Mouse (Mus musculus): ENCODE results near the gene Llcfc1. TPM values are rescaled to one million over a fixed set of nuclear protein-coding genes. Genes with fewer than 3 reads are reported as not detected.

Gene Llcfc1
- polyA plus RNA-seq, 1 experiment from 2014 or later, result 0.57 TPM

- no peak overlapping the region for H3K9ac ChIP-seq (ENCODE audit: low read length)
- 85% methylated on average over 3 of the region's 3 CpGs for WGBS
- no peaks in the 10 kb centered on the region for H3K36me3 ChIP-seq (ENCODE audit: control insufficient read depth, insufficient read depth, low read length)
- H3K4me2 ChIP-seq (ENCODE audit: low read depth, low read length), result no peak overlapping the region
- H3K4me1 ChIP-seq (ENCODE audit: control insufficient read depth, insufficient read depth, low read length), result no peaks in the 10 kb centered on the region
- ATAC-seq (ENCODE audit: insufficient read depth, low FRiP score), result no peak
- H3K4me3 ChIP-seq (replicated peaks; ENCODE audit: low read length), result no peak overlapping the region
- H3K27ac ChIP-seq (ENCODE audit: low read length), result no peak overlapping the region
- H3K9me3 ChIP-seq (replicated peaks; ENCODE audit: control insufficient read depth, low read length), result no peaks in the 10 kb centered on the region
- no peaks in the 10 kb centered on the region for H3K27me3 ChIP-seq (ENCODE audit: control insufficient read depth, insufficient read depth, low read length)
Observed at GRCm38 (mm10) chr6:41646220-41646619, 38.0 kb upstream of the Llcfc1 start.

GRCm38 (mm10) chr6:41646672-41647071 lies 37.6 kb upstream of the Llcfc1 start:
- no peak for ATAC-seq (ENCODE audit: insufficient read depth, low FRiP score)
- H3K4me2 ChIP-seq (ENCODE audit: low read depth, low read length), result no peak overlapping the region
- no peaks in the 10 kb centered on the region for H3K9me3 ChIP-seq (replicated peaks; ENCODE audit: control insufficient read depth, low read length)
- no peak overlapping the region for H3K9ac ChIP-seq (ENCODE audit: low read length)
- no peaks in the 10 kb centered on the region for H3K27me3 ChIP-seq (ENCODE audit: control insufficient read depth, insufficient read depth, low read length)
- no peak overlapping the region for H3K27ac ChIP-seq (ENCODE audit: low read length)
- no peaks in the 10 kb centered on the region for H3K4me1 ChIP-seq (ENCODE audit: control insufficient read depth, insufficient read depth, low read length)
- no peak overlapping the region for H3K4me3 ChIP-seq (replicated peaks; ENCODE audit: low read length)
- no peaks in the 10 kb centered on the region for H3K36me3 ChIP-seq (ENCODE audit: control insufficient read depth, insufficient read depth, low read length)

DNA sequence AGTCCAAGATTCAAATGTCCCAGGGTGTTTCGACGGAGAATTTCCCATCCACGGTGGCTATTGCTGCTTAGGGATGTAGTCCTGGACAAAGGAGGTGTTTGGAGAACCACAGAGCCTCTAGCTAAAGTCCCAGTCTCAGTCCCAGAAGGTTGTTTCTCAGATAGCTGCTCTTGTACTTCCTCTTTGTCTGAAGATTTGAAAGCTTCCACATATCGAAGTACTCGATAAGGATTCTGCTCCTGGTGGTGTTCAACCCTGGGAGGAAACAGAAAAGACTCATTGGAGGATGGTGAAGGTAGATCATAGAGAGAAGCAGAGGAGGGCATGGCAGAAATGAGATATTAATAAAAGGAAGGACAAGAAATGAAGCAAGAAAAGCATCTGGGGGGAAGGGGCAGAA lies 31.1 kb upstream of the Llcfc1 start:
- H3K27me3 ChIP-seq (ENCODE audit: control insufficient read depth, insufficient read depth, low read length), result no peaks in the 10 kb centered on the region
- H3K4me1 ChIP-seq (ENCODE audit: control insufficient read depth, insufficient read depth, low read length), result no peaks in the 10 kb centered on the region
- H3K27ac ChIP-seq (ENCODE audit: low read length), result no peak overlapping the region
- 95% methylated on average over 5 of the region's 5 CpGs for WGBS
- no peaks in the 10 kb centered on the region for H3K36me3 ChIP-seq (ENCODE audit: control insufficient read depth, insufficient read depth, low read length)
- no peak overlapping the region for H3K4me2 ChIP-seq (ENCODE audit: low read depth, low read length)
- no peak for ATAC-seq (ENCODE audit: insufficient read depth, low FRiP score)
- H3K9ac ChIP-seq (ENCODE audit: low read length), result no peak overlapping the region
- no peaks in the 10 kb centered on the region for H3K9me3 ChIP-seq (replicated peaks; ENCODE audit: control insufficient read depth, low read length)
- no peak overlapping the region for H3K4me3 ChIP-seq (replicated peaks; ENCODE audit: low read length)

- 82% methylated on average over 8 of the region's 8 CpGs for WGBS
- Histone ChIP-seq H3K36me3 (ENCODE audit: control insufficient read depth, insufficient read depth, low read length) (no peaks in the 10 kb centered on the region), H3K4me2 (ENCODE audit: low read depth, low read length) (no peak overlapping the region), H3K27ac (ENCODE audit: low read length) (no peak overlapping the region), H3K9ac (ENCODE audit: low read length) (no peak overlapping the region), H3K9me3 (replicated peaks; ENCODE audit: control insufficient read depth, low read length) (no peaks in the 10 kb centered on the region), H3K27me3 (ENCODE audit: control insufficient read depth, insufficient read depth, low read length) (no peaks in the 10 kb centered on the region), H3K4me3 (replicated peaks; ENCODE audit: low read length) (no peak overlapping the region), H3K4me1 (ENCODE audit: control insufficient read depth, insufficient read depth, low read length) (no peaks in the 10 kb centered on the region)
- ATAC-seq (ENCODE audit: insufficient read depth, low FRiP score), result no peak
Observed at GRCm38 (mm10) chr6:41654648-41655047, 29.6 kb upstream of the Llcfc1 start.

GRCm38 (mm10) chr6:41658487-41658886 lies 25.7 kb upstream of the Llcfc1 start:
- Histone ChIP-seq H3K4me3 (replicated peaks; ENCODE audit: low read length) (no peak overlapping the region), H3K36me3 (ENCODE audit: control insufficient read depth, insufficient read depth, low read length) (no peaks in the 10 kb centered on the region), H3K27me3 (ENCODE audit: control insufficient read depth, insufficient read depth, low read length) (no peaks in the 10 kb centered on the region), H3K4me2 (ENCODE audit: low read depth, low read length) (no peak overlapping the region), H3K4me1 (ENCODE audit: control insufficient read depth, insufficient read depth, low read length) (no peaks in the 10 kb centered on the region), H3K9me3 (replicated peaks; ENCODE audit: control insufficient read depth, low read length) (no peaks in the 10 kb centered on the region), H3K27ac (ENCODE audit: low read length) (no peak overlapping the region), H3K9ac (ENCODE audit: low read length) (no peak overlapping the region)
- no peak for ATAC-seq (ENCODE audit: insufficient read depth, low FRiP score)
- 55% methylated on average over 1 of the region's 1 CpGs for WGBS

DNA sequence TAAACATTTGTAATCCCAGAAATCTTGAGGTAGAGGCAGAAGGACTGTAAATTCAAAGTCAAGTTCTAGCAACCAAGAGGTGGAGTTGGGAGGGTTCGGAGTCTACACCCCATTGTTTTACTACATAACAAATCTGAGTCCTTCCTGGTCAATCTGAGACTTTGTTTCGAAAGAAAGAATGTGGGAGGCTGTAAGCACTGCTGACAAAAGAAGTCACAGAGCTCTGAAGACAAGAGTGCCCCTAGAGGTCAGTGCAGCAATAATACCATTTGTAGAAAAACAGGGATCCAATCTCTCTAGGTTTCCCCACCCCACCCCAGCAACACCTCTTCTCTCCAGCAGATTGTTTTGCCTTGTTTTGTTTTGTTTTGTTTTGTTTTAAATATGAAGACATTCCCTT lies 21.9 kb upstream of the Llcfc1 start:
- no peak overlapping the region for H3K9ac ChIP-seq (ENCODE audit: low read length)
- no peak overlapping the region for H3K4me2 ChIP-seq (ENCODE audit: low read depth, low read length)
- H3K9me3 ChIP-seq (replicated peaks; ENCODE audit: control insufficient read depth, low read length), result no peaks in the 10 kb centered on the region
- H3K27me3 ChIP-seq (ENCODE audit: control insufficient read depth, insufficient read depth, low read length), result no peaks in the 10 kb centered on the region
- no peak overlapping the region for H3K4me3 ChIP-seq (replicated peaks; ENCODE audit: low read length)
- H3K36me3 ChIP-seq (ENCODE audit: control insufficient read depth, insufficient read depth, low read length), result no peaks in the 10 kb centered on the region
- 33% methylated on average over 2 of the region's 2 CpGs for WGBS
- ATAC-seq (ENCODE audit: insufficient read depth, low FRiP score), result no peak; the same call in 1 of the 2 replicates
- H3K4me1 ChIP-seq (ENCODE audit: control insufficient read depth, insufficient read depth, low read length), result no peaks in the 10 kb centered on the region
- H3K27ac ChIP-seq (ENCODE audit: low read length), result no peak overlapping the region

GRCm38 (mm10) chr6:41676530-41676929 lies 7.7 kb upstream of the Llcfc1 start:
- Histone ChIP-seq H3K36me3 (ENCODE audit: control insufficient read depth, insufficient read depth, low read length) (no peaks in the 10 kb centered on the region), H3K4me3 (replicated peaks; ENCODE audit: low read length) (no peak overlapping the region), H3K4me2 (ENCODE audit: low read depth, low read length) (no peak overlapping the region), H3K27ac (ENCODE audit: low read length) (no peak overlapping the region), H3K4me1 (ENCODE audit: control insufficient read depth, insufficient read depth, low read length) (no peaks in the 10 kb centered on the region), H3K9me3 (replicated peaks; ENCODE audit: control insufficient read depth, low read length) (no peaks in the 10 kb centered on the region), H3K9ac (ENCODE audit: low read length) (no peak overlapping the region), H3K27me3 (ENCODE audit: control insufficient read depth, insufficient read depth, low read length) (no peaks in the 10 kb centered on the region)
- no peak for ATAC-seq (ENCODE audit: insufficient read depth, low FRiP score)
- WGBS, result 87% methylated on average over 2 of the region's 2 CpGs

DNA sequence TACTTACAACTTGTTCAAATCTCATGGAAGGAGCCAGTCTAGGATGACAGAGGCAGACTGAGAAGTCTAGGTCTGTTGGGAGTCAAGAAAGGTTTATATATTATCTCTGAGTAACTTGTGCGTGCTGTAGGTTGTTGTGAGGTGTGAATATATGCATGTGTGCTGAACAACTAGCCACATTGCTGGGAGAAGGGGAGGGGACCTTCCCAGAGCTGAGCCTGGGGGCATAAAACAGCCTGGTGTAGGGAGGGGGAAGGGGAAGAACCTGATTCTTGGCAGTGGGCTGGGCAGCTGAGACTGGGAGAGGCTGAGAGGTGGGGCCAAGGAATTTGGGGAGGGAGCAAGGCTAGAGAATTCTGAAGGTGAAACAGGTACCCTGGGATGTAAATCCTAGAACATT lies 3.6 kb upstream of the Llcfc1 start, which contains the start of gene Trpv5:
TSS of gene Trpv5 (minus strand) at position 101 of the 400 bp plus-strand sequence.
- no peaks in the 10 kb centered on the region for H3K36me3 ChIP-seq (ENCODE audit: control insufficient read depth, insufficient read depth, low read length)
- H3K9ac ChIP-seq (ENCODE audit: low read length), result no peak within 1 kb of the TSS
- H3K4me1 ChIP-seq (ENCODE audit: control insufficient read depth, insufficient read depth, low read length), result no peaks in the 10 kb centered on the region
- 68% methylated on average over 1 of the region's 1 CpGs for WGBS
- H3K27me3 ChIP-seq (ENCODE audit: control insufficient read depth, insufficient read depth, low read length), result no peaks in the 10 kb centered on the region
- ATAC-seq (ENCODE audit: insufficient read depth, low FRiP score), result no peak
- H3K4me2 ChIP-seq (ENCODE audit: low read depth, low read length), result no peak within 1 kb of the TSS
- no peaks in the 10 kb centered on the region for H3K9me3 ChIP-seq (replicated peaks; ENCODE audit: control insufficient read depth, low read length)
- H3K4me3 ChIP-seq (replicated peaks; ENCODE audit: low read length), result no peak within 1 kb of the TSS
- H3K27ac ChIP-seq (ENCODE audit: low read length), result no peak within 1 kb of the TSS

DNA sequence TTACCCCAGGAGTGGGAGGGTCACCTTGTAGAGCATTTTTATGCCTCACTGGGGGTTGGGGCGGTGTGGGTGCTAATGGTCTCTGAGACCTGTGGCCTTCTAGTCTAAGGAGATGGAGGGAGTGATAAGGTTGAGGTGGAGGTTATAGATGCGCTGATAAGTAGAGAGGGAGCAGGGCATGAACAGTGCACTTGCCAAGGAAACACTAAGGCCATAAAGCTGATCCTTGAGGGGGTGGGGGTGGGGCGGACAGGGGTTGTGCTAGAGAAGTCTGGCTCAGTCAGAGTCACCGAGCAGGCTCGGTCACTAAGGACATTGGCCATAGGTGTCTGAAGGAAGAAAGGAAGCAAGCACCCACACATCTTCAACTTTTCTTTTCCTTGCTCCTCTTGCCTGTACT lies 2.6 kb upstream of the Llcfc1 start:
- ATAC-seq (ENCODE audit: insufficient read depth, low FRiP score), result no peak
- no peak overlapping the region for H3K4me3 ChIP-seq (replicated peaks; ENCODE audit: low read length)
- 73% methylated on average over 5 of the region's 5 CpGs for WGBS
- H3K4me1 ChIP-seq (ENCODE audit: control insufficient read depth, insufficient read depth, low read length), result no peaks in the 10 kb centered on the region
- H3K27ac ChIP-seq (ENCODE audit: low read length), result no peak overlapping the region
- H3K27me3 ChIP-seq (ENCODE audit: control insufficient read depth, insufficient read depth, low read length), result no peaks in the 10 kb centered on the region
- no peaks in the 10 kb centered on the region for H3K36me3 ChIP-seq (ENCODE audit: control insufficient read depth, insufficient read depth, low read length)
- H3K9ac ChIP-seq (ENCODE audit: low read length), result no peak overlapping the region
- H3K9me3 ChIP-seq (replicated peaks; ENCODE audit: control insufficient read depth, low read length), result no peaks in the 10 kb centered on the region
- no peak overlapping the region for H3K4me2 ChIP-seq (ENCODE audit: low read depth, low read length)

GRCm38 (mm10) chr6:41684911-41685310 lies 680 bp downstream of the Llcfc1 start:
- no peak overlapping the region for H3K27ac ChIP-seq (ENCODE audit: low read length)
- no peaks in the 10 kb centered on the region for H3K4me1 ChIP-seq (ENCODE audit: control insufficient read depth, insufficient read depth, low read length)
- ATAC-seq (ENCODE audit: insufficient read depth, low FRiP score), result no peak
- H3K27me3 ChIP-seq (ENCODE audit: control insufficient read depth, insufficient read depth, low read length), result no peaks in the 10 kb centered on the region
- H3K9ac ChIP-seq (ENCODE audit: low read length), result no peak overlapping the region
- H3K9me3 ChIP-seq (replicated peaks; ENCODE audit: control insufficient read depth, low read length), result no peaks in the 10 kb centered on the region
- H3K4me3 ChIP-seq (replicated peaks; ENCODE audit: low read length), result no peak overlapping the region
- no peaks in the 10 kb centered on the region for H3K36me3 ChIP-seq (ENCODE audit: control insufficient read depth, insufficient read depth, low read length)
- 76% methylated on average over 5 of the region's 5 CpGs for WGBS
- no peak overlapping the region for H3K4me2 ChIP-seq (ENCODE audit: low read depth, low read length)
